Mouse (Mus musculus): ENCODE data around the gene Nsg2.

The Nsg2 gene

DNA sequence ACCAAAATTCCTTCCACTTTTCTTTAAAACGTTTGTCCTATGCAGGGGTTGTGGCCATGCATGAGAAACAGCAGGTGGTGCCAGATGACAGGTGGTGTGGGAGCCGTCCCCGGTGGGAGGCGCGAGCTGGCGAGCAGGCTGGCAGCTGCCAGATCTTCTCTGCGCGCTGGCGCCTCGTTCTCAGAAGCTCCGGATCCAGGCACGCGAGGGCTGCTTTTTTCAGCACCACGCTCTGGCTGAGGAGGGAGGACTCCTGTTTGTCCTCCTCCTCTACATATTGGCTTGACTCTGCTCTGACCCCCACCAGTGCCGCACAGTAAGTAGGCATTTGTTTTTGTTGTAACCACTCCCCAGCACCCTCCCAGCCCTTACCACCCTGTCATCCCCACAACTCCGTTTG, at the start of gene Nsg2:
Gene Nsg2 (plus strand): TSS at position 183 of the 400 bp plus-strand sequence.
- peak; percentile 87 for DNase-seq (ENCODE audit: low read depth, low spot score)

DNA sequence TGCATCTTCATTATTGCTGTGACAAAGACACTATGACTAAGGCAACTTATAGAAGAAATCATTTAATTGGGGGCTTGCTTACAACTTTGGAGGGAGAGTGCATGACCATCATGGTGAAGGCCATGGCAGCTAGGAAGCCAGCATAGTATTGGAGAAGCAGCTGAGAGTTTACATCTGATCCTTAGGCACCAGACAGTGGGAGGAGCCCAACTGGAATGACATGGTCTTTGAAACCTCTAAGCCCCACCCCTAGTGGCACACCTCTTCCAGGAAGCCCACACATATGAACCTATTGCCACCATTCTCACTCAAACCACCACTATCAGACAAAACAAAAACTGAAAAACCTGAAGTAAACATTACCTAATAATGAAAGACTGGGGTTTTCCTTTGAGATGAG, 40.2 kb upstream of the Nsg2 start:
- DNase-seq (ENCODE audit: low read depth, low spot score), result peak; percentile 55

DNA sequence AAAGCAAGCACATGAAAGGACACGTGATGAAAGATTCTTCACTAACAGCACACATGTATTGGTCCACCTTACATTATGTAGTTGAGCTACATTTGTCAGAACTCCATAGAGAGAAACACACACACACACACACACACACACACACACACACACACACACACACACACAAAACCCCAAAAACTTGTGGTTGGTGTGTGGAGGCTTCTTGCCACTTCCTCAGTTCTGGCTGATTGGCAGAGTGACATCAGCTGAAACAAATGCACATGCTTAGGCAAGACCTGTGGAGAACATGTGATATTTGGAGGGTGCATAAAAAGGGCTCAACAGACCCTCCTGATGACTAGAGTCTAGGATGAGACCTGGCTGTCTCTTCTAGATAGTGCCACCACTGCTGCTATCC, 36.3 kb upstream of the Nsg2 start:
- no peak for DNase-seq (ENCODE audit: low read depth, low spot score)

DNA sequence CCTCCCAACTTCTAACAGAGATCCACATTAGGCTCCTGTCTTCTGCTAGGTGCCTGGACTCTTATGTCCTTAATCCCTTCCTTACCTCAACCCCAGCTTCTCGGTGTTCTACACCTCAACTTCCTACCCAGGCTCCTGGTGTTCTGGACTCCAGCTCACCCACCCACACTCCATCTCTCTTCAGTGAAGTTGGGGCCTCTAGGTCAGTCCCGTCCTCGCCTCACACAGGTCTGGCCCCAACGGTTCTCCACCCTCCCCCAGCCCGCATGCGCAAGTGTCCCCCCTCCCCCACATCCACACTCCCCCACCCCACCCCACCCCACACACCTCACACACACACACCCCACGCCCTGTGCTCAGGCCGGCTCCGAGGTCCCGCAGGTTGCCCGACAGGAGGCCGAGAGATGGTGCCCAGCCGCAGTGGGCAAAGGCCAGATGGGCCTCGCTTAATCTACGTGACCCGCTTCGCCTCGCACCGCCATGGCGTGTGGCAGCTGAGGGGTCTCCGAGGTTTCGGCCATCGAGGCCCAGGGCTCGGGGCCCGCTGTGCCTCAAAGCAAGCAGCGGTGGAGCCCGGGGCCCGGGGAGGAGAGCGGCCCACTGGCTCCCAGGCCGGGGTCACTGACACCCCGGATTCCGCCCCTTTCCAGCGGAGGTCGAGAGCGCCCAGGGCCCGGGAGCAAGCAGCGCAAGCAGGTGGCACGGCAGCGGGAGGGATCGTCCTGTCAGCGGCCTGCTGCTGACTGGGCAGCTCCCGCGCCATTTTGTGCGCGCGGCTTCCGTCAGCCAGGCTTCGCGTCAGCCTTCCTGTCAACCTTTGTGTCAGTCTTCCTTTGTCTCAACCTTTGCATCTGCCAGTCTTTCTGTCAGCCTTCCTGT, 34.8 kb upstream of the Nsg2 start, which contains the start of gene 4930524B15Rik:
Gene 4930524B15Rik (plus strand): TSS at position 337 of the 879 bp plus-strand sequence.
- peak; percentile 73 for DNase-seq (ENCODE audit: low read depth, low spot score)

DNA sequence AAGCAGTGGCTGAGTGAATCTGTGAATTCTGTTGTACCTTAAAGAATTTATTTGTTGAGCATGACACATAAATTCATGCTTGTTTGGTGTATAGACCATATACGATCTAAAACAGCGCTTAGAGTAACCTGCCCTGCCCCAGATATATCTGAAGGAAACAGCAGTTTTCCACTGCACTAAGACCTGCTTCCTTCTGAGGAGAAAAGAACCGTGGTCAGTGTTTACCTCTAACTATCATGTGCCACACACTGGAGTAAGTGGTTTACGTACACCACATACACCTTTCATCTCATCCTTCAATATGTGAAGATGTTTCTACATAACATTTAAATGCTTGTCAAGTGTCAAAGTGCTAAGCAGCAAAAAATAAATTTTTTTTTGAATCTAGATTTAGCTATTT, 26.1 kb upstream of the Nsg2 start:
- DNase-seq (ENCODE audit: low read depth, low spot score), result no peak

DNA sequence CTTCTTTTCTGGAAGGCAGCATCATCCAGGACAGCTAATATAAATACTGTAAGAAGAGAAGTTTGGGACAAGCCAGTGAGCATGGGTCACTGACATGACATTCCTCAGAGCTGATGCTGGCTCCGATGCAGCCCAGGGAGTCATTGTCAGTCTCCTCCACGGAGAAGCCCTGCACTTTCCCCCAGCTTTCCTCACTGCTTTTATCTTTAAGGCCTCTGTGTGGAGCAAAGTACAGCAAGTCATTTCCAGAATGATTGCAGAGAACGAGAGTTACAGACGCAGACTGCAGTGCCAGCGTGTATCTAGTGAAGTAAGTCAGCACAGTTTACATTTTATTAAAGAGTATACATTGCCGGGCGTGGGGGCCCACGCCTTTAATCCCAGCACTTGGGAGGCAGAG, 25.4 kb upstream of the Nsg2 start:
- DNase-seq (ENCODE audit: low read depth, low spot score), result no peak

DNA sequence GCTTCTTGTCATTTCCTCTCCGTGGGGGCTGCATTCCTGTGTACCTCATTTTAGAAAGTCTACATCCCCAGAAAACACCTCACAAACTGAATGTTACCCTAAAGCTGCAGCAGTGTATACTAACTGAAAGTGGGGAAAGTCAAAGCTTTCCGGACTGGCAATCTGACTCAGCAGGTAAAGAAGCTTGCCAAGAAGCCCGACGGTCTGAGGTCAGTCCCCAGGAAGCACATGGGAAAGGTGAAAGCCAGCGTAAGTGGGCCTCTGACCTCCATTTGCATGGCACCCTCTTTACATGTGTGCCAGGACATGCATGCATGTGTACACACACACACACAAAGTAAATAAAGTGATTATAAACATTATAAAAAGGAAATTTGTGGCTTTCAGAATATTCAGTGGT, 24.6 kb upstream of the Nsg2 start:
- no peak for DNase-seq (ENCODE audit: low read depth, low spot score)

DNA sequence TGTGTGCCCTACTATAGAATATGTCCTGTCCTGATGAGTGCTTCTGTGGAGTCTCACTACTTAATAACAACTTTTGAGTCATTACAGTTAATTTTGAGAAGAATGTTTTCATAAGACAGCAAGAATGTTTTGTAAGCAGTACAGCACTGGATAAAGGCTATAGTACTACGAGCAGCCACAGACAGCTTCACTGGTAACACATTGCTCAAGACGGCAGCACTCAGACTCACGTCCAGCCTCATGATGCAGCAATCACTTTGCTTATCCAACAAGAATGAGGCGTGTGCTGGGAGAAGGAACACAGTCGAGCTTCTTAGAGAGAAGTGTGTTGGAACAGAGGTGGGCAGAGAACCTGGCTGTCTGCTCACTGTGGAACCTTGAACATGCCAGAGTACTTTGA, 24.1 kb upstream of the Nsg2 start:
- DNase-seq (ENCODE audit: low read depth, low spot score), result no peak

DNA sequence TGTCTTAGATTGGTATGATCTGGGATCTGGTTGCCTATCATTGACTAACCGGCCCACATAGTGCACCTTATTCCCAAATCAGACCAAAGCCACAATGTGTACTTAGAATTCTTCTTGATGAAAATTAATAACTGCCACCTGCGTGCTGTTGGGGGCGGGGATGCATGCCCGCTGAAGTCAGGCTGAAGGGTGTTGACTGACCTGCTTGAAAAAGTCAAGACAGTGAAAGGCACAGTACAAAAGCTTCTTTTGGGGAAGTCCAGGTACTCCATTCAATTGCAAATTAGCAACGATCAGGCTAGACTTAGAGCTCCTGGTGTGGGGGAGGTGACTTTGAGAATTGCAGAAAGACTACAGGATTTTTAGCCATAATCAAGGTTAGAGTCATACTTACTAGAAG, 20.2 kb upstream of the Nsg2 start:
- peak; percentile 72 for DNase-seq (ENCODE audit: low read depth, low spot score)

DNA sequence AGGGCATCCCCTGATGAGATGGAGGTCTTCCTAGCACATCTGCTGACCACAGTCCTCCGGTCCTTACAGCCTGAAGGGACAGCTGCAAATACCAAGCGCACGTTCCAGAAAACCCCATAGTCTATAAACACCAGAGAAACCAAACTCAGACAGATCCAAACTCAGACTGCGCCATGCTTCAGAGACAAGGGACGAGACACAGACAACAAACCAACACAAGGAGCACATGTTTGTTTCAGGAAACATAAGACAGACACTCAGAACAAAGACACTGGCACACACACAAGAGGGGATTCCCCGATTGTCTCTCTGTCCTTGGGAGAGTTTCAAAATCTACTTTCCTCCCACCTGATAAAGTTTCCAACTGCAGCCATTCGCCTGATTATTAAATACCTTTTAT, 18.4 kb upstream of the Nsg2 start:
- no peak for DNase-seq (ENCODE audit: low read depth, low spot score)

DNA sequence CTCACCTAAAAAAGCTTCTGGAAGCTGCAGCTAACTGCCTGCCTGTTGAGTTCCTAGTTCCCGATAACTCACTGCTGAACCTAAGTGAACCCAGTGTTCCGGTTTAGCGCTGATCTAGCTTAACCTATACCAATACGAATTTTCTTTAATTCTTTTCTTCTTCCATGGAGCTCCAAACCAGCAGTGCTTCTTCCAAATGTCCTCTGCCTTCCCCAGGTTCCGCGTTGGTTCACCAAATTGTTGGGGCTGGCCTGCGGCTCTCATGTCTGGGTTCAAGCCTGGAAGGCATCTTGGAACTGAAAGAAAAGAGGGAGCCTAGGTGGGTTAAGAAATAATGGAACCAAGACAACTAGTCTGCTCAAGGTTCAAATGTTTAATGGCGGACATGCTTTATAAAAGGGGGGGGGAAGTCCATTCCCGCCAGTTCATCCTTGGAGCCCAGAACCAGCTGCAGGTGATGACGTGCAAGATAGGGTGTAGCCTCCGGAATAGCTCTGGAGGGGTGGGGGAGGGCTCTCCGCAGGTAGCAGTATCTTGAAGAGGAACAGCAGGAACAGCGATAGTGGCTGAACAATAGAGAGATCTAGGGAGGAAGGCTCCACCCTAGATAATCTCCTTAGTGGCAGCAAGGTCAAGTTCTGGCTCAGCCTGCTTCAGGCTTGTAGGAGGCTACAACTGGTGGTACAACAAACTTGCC, 17.9 kb upstream of the Nsg2 start:
- DNase-seq (ENCODE audit: low read depth, low spot score), result peak; percentile 93

DNA sequence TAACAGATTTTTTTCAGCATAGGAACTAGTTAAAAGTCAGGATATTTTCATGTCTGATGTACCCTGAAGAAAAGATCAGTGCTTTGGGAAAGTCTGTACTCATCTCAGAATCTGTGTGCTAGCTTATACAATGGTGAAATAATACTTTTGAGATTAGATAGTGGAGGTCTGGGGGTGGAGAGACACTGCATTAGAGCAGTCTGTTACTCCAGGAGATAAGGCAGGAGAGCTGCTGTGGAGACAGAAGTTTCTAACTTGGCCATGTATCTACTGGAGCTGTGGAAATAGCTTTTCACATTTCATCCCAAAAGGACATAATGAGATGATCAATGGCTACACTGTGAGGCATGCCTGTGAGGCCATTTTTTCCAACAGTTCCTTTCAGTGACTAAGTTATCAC, 17.0 kb upstream of the Nsg2 start:
- DNase-seq (ENCODE audit: low read depth, low spot score), result no peak

DNA sequence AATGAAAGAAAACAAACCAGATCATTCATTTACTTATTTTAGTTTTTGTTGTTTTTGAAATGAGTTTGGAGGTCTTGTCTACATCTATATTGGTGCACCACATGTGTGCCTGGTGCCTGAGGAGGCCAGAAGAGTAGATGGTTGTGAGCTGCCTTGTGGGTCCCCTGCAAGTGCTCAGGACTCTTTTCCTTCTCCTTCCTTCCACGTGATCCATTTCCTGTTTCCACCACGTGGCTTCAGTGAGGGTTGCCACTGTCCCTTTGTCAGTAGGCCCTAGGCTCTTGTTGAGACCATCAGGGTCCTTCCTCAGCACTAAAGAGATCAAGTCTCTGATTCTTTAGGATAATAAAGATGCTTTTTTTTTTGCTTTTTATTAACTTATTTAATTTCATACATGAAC, 15.5 kb upstream of the Nsg2 start:
- no peak for DNase-seq (ENCODE audit: low read depth, low spot score)

DNA sequence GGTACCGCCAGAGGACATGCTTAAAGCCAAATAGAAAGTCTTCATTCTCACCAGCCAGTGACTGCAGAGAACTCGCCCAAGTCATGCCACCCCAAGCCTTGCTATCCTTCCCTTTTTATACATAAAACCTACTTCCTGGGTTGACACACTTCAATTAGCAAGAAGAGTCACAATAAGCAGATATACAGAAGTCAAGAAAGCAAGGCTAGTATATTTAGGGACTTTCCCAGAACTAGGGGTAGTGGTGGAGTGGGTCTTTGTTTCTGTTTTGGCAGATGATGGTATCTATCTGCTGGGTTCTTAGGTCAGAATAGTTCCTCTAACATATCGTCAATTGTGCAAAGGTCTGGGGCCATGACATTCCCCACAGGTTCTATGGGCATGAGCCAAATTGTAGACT, 7.7 kb upstream of the Nsg2 start:
- no peak for DNase-seq (ENCODE audit: low read depth, low spot score)

DNA sequence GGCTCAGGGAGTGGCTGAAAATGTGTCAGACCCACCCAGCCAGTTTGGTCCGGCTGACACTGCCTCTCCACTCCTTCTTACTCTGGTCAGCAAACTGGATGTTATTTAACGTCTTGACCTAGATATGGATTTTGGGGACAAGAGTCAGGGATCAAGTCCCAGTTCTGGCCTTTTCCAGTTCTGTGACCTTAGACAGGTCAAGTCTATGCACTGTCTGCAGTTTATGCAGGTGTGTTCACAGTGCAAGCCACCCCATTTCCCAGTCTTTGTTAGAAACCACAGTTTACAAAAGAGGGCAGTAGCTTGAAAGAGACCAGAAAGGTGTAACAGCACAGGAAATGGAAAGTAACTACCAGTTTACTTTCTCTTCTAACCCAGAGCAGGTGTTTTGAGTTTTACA, 547 bp upstream of the Nsg2 start:
- peak; percentile 83 for DNase-seq (ENCODE audit: low read depth, low spot score)

DNA sequence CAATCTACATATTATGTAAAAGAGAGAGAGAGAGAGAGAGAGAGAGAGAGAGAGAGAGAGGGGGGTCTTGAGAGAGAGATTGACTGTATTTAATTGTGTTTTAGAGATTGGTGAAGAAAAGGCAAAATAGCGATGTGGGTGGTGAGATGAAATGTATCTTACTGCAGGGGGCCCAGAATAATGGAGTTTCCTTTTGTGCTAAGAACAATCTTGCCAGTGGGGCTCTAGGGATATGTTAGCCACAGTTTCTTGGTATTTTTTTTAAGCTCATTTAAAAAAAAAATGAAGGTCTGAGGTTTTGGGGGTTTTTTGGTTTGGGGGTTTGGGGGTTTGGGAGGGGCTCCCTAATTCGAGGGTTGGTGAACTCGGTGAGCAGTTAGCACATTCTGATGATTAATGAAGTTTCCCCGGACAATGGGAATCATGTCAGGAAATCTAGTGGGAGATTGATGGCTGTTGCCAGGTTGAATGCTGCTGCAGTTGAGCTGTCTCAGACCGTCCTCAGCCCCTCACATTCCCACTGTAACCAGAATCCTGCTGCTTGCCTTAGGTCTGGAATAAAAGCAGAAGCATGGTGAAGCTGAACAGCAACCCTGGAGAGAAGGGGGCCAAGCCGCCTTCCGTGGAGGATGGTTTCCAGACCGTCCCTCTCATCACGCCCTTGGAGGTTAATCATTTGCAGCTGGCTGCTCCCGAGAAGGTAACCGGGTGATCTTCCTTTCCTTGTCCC, 1.1 kb downstream of the Nsg2 start:
- no peak for DNase-seq (ENCODE audit: low read depth, low spot score)

DNA sequence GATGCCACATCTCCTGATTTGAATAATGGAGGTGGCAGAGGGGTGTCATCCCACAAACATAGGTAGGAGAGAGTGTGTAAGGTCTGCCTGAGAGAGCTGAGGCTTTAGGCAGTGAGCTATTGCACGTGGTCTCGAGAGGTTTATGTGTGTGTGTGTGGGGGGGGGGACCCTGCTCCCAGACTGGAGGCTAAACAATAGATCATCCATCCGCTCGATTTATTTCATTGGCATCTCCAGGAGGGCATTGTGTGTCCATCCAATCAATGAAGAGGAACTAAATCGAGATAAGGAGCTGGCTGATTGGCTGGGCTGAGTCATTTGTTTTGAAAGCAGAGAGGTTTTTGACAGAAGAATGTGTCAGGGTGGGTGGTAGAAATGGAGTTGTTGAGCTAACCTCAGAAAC, 2.4 kb downstream of the Nsg2 start:
- no peak for DNase-seq (ENCODE audit: low read depth, low spot score)

DNA sequence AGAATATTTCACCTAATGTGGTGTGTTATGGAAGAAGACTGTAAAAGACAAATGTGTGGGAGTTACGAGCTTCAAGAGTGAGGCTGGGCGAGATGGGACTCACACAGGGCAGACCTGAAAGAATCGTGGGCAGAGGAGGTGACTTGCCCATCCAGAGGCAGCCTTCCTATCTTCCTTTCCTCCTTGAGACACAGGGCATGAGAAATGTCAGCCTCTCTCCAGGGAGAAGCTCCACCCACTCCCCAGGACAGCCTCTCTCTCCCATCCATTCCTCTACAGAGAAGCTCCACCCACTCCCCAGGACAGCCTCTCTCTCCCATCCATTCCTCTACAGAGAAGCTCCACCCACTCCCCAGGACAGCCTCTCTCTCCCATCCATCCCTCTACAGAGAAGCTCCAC, 7.8 kb downstream of the Nsg2 start:
- DNase-seq (ENCODE audit: low read depth, low spot score), result peak; percentile 74

DNA sequence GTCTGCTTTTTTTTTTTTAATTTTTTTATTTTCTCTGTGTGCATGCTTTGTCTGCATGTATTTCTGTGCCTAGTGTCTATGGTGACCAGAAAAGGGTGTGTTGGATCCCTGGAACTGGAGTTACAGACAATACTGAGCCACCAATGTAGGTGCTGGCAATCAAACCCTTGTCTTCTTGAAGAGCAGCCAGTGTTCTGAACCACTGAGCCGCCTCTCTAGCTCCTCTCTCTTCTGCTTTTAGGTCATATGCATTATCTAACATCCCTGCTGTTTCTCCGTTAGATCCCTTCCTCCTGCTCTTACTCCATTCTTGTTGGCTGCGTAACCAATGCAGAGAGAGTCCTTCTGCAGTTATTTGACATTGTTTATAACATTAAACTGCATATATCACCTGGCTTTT, 8.6 kb downstream of the Nsg2 start:
- no peak for DNase-seq (ENCODE audit: low read depth, low spot score)

DNA sequence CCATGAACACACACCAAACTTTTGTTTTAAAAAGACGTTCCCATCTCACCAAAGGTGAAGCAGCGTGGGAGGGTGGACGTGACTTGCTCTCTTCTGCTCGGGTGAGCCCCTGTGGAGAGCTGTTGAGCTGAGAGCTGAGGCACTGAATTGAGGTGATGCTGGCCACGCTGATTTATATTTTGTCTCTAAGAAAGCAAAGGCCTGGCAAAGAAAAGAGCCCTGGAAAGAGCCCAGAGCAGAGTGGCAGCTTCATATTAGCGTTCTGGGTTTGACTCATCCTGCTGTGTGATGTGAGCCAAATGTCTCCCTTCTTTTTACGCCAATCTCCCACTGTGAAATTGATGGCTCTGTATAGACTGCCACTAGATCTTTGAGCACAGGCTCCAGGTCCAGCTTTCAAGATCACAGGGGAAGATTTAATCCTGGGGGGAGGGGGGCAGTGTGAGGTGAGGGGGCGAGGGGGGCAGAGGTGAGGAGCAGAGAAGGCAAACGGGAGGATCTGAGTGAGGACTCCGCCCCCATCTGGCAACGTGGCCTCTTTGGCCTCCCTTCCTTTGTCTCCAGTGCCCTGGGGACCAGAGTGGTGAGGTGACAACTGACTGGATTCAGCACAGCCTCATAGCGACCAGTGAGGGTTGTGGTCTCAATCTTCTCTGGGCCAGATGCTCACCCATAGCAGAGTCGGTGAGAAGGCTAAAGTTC, 9.8 kb downstream of the Nsg2 start:
- peak; percentile 67 for DNase-seq (ENCODE audit: low read depth, low spot score)

DNA sequence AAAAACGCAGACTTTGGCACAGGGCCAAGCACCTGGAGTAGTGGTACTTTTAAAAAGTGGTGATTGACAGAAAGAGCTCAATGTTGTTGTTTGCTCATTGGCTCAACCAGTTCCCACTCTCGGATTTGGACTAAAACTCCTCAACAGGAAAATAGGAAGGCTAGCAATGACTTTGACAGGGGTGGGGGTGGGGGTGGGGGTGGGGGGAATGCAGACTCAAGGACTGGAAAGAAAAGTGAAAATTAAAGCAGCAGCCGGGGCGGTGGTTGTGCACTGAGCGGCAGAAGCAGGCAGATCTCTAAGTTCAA, 10.4 kb downstream of the Nsg2 start:
- DNase-seq (ENCODE audit: low read depth, low spot score), result no peak

Data from ZHBTc4 (cell line).